Mouse (Mus musculus) thymus, postnatal 25 days (tissue): ENCODE results near the gene Ly6g6d.
"Not testable (repeated sequence)": the region's sequence is repeated elsewhere in the genome, so short reads cannot be mapped to it uniquely, and the experiment has no call there.

Experiments used
- DNase-seq: peaks from one replicate; pipeline ENCODE4 v3.0.0; 2022

Ly6g6d gene

DNA sequence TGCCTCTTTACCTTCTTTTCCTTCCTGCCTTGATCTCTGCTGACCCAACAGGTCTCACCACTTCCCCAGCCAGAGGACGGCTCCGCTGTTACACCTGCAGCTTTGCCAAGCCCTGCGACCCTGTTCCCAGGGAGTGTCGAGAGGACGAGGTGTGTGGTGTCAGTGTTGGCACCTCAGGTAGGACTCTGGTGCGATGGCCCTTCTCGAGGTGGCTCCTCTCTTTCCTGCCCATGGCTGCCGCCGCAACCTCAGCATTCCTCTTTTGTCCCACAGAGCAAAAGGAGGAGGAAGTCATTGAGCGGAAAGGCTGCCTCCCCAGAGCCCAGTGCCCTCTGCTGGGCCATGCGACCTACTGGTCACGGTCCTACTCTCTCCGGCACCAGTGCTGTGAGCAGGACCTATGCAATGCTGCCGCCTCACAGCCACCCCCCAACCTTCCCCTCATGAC is at the start of gene Ly6g6d:
Gene Ly6g6d, minus strand, starts transcription at position 280 of the 448 bp plus-strand sequence.
- no peak for DNase-seq

DNA sequence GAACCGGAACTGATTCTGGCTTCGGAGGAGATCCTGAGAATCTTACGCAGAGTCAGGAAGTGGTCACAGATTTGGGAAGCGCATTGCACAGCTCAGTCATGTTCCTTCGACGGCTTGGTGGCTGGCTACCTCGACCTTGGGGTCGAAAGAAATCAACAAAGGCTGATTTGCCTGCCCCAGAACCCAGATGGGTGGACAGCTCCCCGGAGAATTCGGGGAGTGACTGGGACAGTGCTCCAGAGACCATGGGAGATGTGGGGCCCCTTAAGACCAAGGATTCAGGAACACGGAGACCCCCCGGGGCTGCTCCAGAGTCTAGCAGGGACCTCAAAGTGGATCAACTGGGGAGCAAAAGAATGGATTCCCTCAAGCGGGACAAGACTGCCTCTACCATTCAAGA is 49.2 kb upstream of the Ly6g6d start:
- no peak for DNase-seq

DNA sequence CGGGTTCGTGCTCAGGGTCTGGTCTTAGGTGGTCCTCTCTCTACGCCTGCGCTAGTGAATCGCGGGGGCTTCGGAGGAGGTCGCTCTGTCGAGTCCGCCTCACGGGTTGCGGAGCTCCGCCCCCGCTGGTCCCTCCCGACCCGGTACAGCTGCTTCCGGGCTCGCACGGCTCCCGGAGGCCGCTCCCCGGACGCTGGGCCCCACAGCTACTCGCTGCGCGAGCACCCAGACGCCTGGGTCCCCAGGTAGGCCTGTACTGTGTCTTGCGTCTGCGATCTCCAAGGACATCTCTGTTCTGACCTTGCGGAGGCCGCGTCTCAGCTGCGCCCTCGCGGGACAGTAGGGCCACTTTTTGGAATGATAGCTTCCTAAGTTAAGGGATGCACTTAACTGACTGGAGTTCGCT is 48.3 kb upstream of the Ly6g6d start, which contains the start of gene D17H6S53E:
Gene D17H6S53E, plus strand, starts transcription at position 168 of the 406 bp plus-strand sequence.
- DNase-seq, result peak; percentile 87

DNA sequence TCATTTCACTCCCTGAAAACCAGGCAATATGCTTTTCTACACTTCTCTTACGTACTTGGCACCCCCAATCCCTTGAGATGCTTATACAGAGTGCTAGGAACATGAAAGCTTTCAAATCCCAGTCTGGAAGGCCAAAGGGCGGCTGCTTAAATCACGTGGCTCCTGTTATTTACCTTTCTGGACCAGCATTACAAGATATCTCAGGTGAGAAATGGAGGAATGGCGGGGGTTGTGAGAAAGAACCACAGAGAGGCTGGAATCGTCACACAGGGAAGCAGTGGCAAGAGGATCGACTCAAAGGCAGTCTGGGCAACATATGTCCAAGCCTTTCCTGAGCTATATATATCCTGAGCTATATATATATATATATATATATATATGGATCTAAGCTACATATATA is 47.7 kb upstream of the Ly6g6d start:
- no peak for DNase-seq

DNA sequence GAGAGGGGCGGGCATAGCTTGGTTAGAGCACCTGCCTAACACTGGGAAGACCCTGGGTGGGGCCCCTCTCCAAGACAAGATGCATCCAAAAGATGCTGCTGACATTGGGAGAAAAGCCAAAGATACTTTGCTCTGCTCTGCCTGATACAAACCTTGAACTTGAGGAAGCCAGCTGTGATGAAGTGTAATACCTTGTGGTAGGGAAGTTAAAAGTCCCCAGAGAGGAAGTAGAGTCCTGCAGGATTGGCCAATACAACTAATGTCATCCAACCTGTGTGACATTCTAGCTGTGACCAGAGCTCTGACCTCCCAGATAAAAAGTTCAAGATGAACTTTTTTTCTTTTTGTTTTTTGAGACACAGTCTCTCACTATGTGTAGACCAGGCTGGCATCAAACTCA is 47.2 kb upstream of the Ly6g6d start:
- DNase-seq, result no peak

DNA sequence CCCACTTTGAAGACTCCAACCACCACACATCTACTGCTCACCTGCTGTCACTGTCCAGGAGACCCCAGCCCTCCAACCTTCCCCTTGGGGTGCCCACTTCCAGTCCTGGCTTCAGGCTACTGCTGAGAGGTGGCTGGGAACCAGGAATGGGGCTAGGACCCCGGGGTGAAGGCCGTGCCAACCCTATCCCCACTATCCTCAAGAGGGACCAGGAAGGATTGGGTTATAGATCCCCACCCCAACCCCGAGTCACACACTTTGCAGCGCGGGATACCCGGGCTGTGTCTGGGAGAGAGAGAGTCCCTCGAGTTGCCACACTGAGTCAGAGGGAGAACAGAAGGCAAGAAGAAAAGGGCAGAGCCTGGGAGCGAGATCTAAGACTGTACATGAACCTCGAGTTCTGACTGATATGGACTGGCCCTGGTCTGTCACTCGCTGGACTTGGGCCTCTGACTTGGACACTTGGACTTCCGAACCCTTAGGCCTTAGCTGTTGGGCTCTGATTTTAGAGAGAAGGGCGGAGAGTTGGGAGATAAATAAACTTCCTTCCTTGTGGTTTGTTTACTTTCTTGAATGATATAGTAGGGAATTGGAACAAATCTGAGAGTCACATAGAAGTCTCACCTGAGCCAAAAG is 46.5 kb upstream of the Ly6g6d start:
- DNase-seq, result not testable (repeated sequence)

DNA sequence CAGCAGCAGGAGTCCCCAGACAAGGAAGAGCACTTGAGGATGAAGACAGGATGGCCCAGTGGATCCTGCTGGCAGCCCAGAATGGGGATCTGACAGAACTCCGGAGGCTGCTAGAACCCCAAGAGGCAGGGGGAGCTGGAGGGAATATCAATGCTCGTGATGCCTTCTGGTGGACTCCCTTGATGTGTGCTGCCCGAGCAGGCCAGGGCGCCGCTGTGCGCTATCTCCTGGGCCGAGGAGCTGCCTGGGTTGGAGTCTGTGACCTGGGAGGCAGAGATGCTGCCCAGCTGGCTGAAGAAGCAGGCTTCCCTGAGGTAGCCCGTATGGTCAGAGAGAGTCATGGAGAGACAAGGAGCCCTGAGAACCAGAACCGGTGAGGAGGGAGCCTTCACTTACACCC is 45.4 kb upstream of the Ly6g6d start:
- DNase-seq, result not testable (repeated sequence)

DNA sequence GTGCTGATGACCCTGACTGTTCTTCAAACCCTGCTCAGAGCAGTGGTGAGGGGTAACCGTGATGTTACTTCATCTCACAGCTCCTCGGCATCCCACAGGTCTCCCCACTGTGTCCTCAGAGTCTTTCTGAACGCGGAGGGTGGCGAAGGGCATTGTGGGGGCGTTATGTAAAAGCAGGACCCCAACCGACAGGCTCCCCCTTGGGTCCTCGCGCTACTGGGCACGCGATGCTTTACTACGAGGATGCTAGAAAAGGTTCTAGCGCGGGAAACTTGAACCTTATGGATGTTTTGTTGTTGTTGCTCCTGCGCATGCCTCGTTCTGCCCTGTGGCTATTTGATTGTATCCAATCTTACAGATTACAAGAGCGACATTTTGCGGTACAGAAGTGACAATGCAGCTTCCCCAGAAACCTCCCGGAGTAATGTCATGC is 44.0 kb upstream of the Ly6g6d start, which contains the start of gene Csnk2b:
Gene Csnk2b, minus strand, starts transcription at position 183 of the 433 bp plus-strand sequence.
- peak; percentile 36 for DNase-seq

DNA sequence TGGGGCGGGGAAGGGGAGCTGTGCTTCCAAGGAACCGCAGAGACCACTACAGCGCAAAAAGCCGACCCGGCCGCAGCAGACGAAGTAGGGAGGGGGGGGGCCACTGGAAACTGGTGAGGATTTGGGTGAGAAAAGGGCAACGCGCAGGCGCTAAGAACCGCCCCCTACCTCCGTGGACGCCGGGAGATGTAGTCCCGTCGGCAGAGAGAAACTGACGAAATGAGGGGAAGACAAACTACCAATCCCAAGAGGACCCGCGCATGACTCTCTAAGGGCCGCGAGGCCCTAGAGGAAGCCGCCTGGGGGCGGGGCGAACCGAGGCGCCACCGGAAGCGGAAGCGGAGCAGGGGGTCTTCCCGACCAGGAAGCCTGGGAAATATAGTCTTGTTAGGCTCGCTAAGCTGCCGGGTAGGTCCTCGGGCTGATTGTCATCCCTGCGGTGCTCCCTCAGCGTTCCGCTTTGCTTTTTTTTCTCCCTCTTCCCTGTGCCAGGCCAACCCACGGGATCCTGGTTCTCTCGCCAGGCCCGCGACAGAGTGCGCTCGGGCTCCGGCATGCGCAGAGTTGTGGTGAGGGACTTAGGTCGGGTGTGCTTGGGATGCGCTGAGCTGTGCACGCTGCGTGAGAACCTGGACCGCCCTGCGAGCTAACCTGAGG is 43.4 kb upstream of the Ly6g6d start, which contains the start of gene Gpank1:
Gene Gpank1, plus strand, starts transcription at position 313 of the 657 bp plus-strand sequence.
- DNase-seq, result peak; percentile 98

DNA sequence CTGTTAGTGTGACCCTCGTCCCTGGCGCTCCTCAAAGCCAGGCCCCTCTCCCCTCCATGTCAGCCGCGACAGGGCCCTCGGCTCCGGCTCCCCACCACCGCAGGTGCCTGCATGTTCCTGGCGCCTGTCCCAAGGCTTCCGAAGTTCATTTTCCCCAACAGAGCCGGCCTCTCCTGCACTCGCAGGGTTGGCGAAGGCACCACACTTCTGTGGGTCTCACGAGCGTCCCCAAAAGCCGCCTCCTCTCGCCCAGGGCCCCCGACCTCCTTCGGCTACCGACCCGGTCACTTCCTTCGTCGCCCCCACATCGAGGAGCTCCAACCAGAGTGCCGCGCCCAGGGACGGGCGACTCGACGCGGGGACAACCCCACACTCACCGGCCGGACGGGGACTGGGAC is 42.9 kb upstream of the Ly6g6d start:
- DNase-seq, result no peak

DNA sequence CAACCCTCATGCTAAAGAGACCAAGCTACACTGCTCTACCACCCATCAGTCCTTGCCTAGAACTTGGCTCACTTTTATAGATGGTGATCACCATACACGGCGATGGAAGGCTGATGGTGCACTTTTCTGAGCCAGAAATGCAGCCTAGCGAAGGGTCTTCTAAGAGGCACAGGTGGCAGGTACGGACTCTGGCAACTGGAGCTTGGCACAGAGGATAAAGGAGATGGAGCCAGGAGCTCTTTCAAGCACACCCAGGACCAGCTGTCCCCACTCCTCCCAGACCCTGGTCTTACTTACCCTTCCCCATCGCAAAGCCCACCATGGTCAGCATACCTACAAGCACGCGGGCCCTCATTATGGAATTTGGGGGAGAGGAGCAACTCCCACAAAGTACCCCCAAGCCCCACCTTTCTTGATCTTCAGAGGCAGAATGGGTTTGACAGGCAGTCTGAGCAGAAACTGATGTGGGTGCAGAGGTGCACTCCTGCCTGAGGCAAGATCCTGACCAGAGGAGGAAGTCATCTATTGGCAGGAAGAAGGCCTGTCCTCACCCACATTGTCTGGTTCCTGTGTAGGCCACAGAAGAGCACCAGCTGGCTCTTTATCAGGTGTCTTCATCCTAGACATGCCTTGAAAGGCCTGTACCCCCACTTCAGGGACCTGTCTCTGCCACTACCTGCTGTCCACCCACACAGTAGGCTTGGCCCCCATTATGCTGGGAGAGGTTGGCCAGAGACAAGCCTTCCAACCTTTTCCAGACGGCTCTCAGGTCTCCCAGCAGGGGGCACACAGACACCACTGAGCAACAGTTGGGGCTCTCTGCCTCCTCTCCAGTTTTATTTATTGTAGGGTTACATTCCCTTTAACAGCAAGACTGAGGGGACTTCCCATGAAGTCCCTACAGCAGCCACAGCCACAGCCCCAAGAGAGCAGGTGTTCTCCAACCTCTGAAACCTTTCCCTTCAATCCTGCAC is 37.5 kb upstream of the Ly6g6d start, which contains the start of gene Ly6g5b:
Gene Ly6g5b, minus strand, starts transcription at position 383 of the 974 bp plus-strand sequence.
- DNase-seq, result peak; percentile 72

DNA sequence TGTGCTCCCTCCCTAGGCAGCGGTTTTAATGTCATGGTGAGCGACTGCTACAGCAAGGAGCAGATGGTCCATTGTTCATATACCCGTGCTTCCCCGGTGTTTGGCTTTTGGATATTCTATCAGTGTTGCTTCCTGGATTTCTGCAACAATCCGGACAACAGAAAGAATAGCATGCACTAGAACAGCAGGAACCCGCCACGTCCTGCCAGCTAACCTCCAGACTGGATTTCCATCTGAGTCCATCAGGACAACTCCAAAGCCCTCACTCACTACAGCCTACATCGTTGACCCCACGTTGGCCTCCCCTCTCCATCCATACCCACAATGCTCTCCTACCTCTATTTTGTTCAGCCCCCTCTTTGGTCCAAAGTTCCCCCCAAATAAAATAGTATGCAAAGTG is 33.9 kb upstream of the Ly6g6d start:
- no peak for DNase-seq

DNA sequence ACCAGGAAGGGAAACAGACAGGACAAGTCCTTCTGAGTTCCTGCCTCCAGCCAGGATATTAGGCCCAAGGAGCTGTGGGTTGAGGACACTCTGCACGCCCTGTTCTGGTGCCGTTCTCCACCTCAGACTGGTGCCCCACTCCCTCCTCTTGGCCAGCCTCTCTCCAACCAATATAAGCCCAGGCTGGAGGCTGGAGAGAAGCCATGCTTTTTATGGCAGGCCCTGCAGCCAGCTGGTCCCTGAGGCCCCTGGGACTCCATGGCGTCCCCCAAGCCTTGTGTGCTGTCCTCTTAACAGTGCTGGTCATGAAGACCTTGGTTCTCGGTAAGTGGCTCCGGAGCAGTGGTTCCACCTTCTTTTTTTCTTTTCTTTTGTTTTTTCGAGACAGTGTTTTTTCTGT is 30.2 kb upstream of the Ly6g6d start, which contains the start of gene Ly6g5c:
Gene Ly6g5c, plus strand, starts transcription at position 183 of the 400 bp plus-strand sequence.
- no peak for DNase-seq

DNA sequence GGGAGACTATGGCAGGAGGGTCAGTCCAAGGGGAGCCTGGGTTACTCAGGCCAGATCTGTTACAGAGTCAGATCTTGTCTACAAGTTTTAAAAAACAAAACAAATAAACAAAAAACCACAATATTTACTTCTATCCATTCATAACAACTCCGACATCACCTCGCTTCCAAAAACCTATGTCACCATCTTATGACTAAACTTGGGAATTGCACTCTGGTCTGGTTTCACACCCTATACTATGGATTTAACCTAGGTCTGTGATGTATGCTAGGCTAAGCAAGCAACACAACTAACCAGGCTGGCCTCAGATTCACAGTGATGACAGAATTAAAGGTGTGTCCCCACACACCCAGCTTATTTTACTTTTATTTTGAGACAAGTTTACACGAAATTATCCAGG is 28.7 kb upstream of the Ly6g6d start:
- no peak for DNase-seq

DNA sequence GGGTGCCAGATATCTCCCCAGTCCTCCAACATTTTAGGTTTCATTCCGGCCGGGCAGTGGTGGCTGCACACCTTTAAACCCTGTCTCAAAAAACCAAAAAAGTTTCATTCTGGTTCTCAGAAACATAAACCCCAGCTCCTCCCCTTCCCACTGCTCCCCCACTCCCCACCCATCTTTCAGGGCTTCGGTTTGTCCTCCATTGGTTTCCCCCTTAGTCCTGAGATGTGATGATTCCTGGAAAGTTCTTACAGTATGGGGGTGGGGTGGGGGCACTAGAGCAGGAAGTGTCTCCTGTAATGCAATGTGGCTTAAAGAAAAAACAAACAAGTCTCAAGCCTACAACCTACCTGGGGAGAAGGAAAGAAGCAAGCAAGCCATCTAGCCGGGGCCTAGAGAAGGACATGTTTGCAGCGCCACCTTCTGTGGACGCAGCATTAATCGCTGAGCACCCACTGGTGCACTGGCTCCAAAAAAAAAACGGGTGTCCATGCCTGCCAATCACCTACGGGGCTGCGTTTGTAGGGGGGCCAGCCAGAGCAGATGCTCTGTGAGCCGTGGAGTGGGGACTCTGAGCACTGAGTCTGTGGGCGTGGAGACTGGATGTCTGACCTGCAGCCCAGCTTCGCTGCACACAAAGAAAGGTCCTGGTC is 28.0 kb upstream of the Ly6g6d start:
- DNase-seq, result peak; percentile 40

DNA sequence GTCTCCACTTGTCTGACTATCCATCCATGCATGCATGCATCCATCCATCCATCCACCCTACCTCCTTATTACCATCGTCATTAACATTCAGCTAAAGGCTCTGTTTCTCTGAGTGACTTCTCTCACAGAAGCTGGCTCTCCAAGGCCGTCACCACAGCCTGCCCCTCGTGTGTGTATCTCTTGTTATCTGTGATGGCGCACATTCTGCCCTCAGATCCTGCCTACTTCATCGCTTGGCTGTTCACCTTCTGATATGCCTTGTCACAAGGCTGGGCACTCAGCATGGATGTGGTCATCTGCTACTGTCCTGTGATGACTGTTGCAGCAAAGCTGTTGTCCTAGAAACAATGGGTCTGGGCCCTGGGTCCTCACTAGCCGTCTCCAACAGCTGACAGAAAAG is 26.9 kb upstream of the Ly6g6d start:
- no peak for DNase-seq

DNA sequence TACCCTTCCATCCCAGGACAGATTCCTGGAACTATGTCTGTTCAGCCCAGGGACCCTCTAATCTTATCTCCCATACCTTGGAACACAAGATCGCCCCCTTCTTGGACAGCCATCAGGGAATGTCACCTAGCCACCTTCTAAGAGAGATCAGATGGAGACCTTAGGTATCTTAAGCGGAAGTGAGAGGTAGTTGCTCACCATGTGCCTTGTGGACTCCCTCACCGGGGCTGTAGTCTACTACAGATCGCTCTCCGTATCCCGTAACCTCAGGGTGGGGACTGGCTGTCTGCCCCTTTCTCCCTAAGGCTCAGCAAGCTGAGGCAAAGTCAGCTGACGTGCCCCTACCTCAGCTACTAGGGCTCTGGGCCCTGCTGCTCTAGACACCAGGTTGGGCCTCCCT is 26.2 kb upstream of the Ly6g6d start:
- DNase-seq, result no peak

DNA sequence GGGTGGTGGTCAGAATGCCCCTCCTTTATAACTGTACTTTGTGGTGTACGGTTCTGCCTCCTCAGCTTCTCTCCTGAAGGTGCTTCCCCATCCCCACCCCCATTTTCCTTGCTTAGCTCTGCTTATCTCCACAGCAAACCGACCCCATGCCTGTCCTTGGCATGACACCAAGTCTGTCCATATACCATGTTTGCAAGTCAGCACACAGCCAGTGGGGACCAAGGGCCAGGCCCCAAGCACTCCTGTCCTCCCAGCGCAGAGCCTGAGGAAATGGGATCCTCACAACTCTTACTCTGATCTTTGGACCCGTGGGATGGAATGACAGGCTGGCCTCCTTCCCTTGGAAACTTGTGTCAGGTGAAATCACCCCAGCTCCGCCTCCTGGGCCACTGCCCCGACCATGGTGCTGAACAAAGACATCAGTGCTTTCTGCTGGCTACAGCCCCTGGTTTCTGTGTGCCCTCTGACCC is 25.4 kb upstream of the Ly6g6d start:
- DNase-seq, result no peak

DNA sequence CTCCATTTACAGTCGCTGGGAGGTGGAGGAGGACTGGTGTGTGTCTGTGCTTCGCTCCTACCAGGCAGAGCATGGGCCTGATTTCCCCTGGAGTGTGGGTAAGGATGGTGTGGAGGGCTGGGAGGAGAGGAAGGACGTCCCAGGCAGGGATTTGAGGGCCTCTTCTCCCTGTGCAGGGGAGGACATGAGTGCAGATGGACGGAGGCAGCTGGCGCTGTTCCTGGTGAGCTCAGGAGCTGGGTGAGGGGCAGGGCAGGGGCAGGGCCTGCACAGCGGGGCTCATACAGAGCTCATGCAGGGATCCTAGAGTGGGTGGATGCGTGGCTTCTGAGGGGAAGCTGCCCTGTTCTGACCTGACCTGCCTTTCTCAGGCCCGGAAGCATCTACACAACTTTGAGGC is 24.4 kb upstream of the Ly6g6d start:
- no peak for DNase-seq

DNA sequence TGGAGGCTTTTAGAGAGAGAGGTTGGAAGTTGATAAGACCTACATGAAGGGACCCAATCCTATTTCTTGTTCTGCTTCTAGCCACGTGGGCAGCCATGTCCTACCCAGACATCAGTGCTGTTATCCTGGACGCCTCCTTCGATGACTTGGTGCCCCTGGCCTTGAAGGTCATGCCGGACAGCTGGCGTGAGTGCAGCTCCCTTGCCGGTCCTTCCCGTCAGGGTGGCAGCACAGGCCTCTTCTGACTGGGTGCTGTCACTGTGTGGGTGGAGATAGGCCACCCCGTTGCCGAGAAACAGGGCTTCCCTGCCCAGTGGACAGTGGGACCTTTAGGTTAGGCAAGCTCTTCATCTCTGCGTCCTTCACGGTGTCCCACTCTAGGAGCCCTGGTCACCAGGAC is 23.3 kb upstream of the Ly6g6d start:
- no peak for DNase-seq

DNA sequence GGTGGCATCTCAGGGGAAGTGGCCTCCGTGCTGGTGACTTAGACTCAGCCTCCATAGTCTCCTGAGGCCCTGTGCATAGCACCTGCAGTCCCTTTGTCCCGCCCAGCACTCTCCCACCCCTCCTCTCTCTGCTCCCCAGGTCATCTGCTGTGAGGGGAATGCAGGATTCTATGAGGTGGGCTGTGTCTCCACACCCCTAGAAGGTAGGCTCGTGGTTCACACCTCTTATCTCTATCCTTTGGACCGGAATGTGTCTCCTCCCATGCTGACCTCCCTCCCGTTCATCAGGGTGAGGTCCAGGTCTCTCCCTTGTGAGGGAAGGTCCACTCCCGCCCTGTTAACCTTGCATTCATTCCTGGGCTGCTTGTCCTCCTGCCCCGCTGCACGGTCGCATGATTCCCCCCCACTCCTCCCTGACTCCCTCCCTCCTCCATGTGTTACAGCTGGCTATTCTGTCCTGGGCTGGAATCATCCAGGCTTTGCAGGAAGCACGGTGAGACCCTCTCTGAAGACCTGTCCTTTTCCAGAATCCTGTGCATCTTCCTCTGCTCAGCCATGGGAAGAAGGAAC is 22.4 kb upstream of the Ly6g6d start:
- DNase-seq, result no peak

DNA sequence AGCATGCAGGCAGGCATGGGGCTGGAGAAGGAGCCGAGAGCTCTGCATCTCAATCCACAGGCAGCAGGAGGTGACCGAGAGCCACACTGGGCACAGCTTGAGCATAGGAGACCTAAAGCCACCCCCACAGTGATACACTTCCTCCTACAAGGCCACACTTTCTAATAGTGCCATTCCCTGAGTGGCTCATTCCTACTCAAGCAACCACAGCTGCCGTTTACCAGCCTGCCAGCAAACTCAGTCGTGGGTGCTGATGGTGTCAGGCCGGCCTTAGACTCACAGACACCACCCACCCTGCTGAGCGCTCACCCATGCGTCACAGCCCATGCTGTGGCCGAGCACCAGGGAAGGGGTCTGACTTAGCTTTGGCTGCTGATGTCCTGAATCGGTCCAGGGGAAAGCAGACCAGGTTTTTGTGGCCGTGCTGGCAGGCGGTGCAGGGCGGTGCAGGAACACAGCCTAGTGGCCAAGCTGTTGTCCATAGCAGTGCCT is 19.3 kb upstream of the Ly6g6d start:
- DNase-seq, result peak; percentile 35
